Mouse (Mus musculus) myocyte (in vitro differentiated cells): ENCODE data around the gene Cracr2b.

Experiments
- MYOG ChIP-seq, 3 experiments: IDR thresholded peaks; one replicate each; pipeline ENCODE4 v1.6.1; 2011; ENCODE audit warnings: control low read depth in 2 of 3, low read depth in 2 of 3, mild to moderate bottlenecking in 2 of 3; ENCODE audit not compliant: insufficient read length in 2 of 3, control insufficient read depth in 1 of 3, insufficient read depth in 1 of 3
- POLR2A ChIP-seq: IDR thresholded peaks from one replicate; pipeline ENCODE4 v1.6.1; 2011; ENCODE audit warnings: low read depth, mild to moderate bottlenecking, control low read depth, moderate library complexity; ENCODE audit not compliant: insufficient read length
- POLR2AphosphoS2 ChIP-seq: IDR thresholded peaks from one replicate; pipeline ENCODE4 v1.6.1; 2011; ENCODE audit warnings: low read depth, control low read depth; ENCODE audit not compliant: insufficient read length
- TCF3 ChIP-seq: IDR thresholded peaks from one replicate; pipeline ENCODE4 v1.6.1; 2011; ENCODE audit warnings: low read depth, control low read depth; ENCODE audit not compliant: insufficient read length
- USF1 ChIP-seq: IDR thresholded peaks from one replicate; pipeline ENCODE4 v1.6.1; 2011; ENCODE audit warnings: low read depth, mild to moderate bottlenecking, control low read depth, moderate library complexity

- TF ChIP-seq POLR2AphosphoS2: no peak
- TF ChIP-seq POLR2A: no peak
- no peak for TF ChIP-seq USF1
- TF ChIP-seq TCF3: no peak
- no peak for TF ChIP-seq MYOG (IDR thresholded peaks at IDR 0.05; ENCODE audit: control insufficient read depth in 1 of 3, insufficient read depth in 1 of 3, insufficient read length in 2 of 3, low read depth in 2 of 3)
Measured at GRCm38 (mm10) chr7:141475805-141476158, 14.9 kb downstream of the Cracr2b start.
